Mouse (Mus musculus) myocyte (in vitro differentiated cells): Measurements from ENCODE around the gene Sema3b. TPM values are rescaled to one million over a fixed set of nuclear protein-coding genes. Genes with fewer than 3 reads are reported as not detected.

ENCODE experiments used
- H3K27me3 ChIP-seq: one replicate; pipeline ENCODE4 v1.6.1; 2011; ENCODE audit not compliant: control insufficient read depth, insufficient read depth, insufficient read length
- H3K36me3 ChIP-seq: one replicate; pipeline ENCODE4 v1.6.1; 2011; ENCODE audit not compliant: control insufficient read depth, insufficient read depth
- H3K4me2 ChIP-seq: one replicate; pipeline ENCODE4 v1.6.1; 2011; ENCODE audit warnings: low read depth, control low read depth
- H3K4me3 ChIP-seq: one replicate; pipeline ENCODE4 v1.5.1; 2011; ENCODE audit warnings: mild to moderate bottlenecking, control low read depth, moderate library complexity
- H3K79me2 ChIP-seq: one replicate; pipeline ENCODE4 v1.6.1; 2011; ENCODE audit not compliant: control insufficient read depth, insufficient read depth
- H3ac ChIP-seq: one replicate; pipeline ENCODE4 v1.6.1; 2011; ENCODE audit not compliant: control insufficient read depth, insufficient read length
- CEBPB ChIP-seq: IDR thresholded peaks from 2 replicates; pipeline ENCODE4 v1.6.1; 2011; ENCODE audit warnings: mild to moderate bottlenecking, moderate library complexity; ENCODE audit not compliant: poor library complexity, insufficient read depth, severe bottlenecking
- E2F4 ChIP-seq: IDR thresholded peaks from one replicate; pipeline ENCODE4 v1.6.1; 2011; ENCODE audit warnings: mild to moderate bottlenecking, control low read depth, moderate library complexity; ENCODE audit not compliant: insufficient read depth
- MAX ChIP-seq: IDR thresholded peaks from one replicate; pipeline ENCODE4 v1.6.1; 2011; ENCODE audit warnings: low read depth, mild to moderate bottlenecking, control low read depth
- MYOD1 ChIP-seq, 3 experiments: IDR thresholded peaks; one replicate each; pipeline ENCODE4 v1.6.1; 2011; ENCODE audit warnings: control low read depth in 2 of 3, low read depth in 2 of 3, mild to moderate bottlenecking in 2 of 3, moderate library complexity in 1 of 3; ENCODE audit not compliant: insufficient read length in 2 of 3, control insufficient read depth in 1 of 3
- MYOG ChIP-seq, 3 experiments: IDR thresholded peaks; one replicate each; pipeline ENCODE4 v1.6.1; 2011; ENCODE audit warnings: control low read depth in 2 of 3, low read depth in 2 of 3, mild to moderate bottlenecking in 2 of 3; ENCODE audit not compliant: insufficient read length in 2 of 3, control insufficient read depth in 1 of 3, insufficient read depth in 1 of 3
- POLR2A ChIP-seq: IDR thresholded peaks from one replicate; pipeline ENCODE4 v1.6.1; 2011; ENCODE audit warnings: low read depth, mild to moderate bottlenecking, control low read depth, moderate library complexity; ENCODE audit not compliant: insufficient read length
- POLR2AphosphoS2 ChIP-seq: IDR thresholded peaks from one replicate; pipeline ENCODE4 v1.6.1; 2011; ENCODE audit warnings: low read depth, control low read depth; ENCODE audit not compliant: insufficient read length
- REST ChIP-seq: IDR thresholded peaks from one replicate; pipeline ENCODE4 v1.6.1; 2011; ENCODE audit warnings: mild to moderate bottlenecking, control low read depth, moderate library complexity; ENCODE audit not compliant: insufficient read depth, insufficient read length
- SRF ChIP-seq: IDR thresholded peaks from one replicate; pipeline ENCODE4 v1.6.1; 2011; ENCODE audit warnings: low read depth; ENCODE audit not compliant: control insufficient read depth, insufficient read length
- TCF12 ChIP-seq: IDR thresholded peaks from one replicate; pipeline ENCODE4 v1.6.1; 2011; ENCODE audit warnings: mild to moderate bottlenecking, control low read depth; ENCODE audit not compliant: poor library complexity, insufficient read depth, severe bottlenecking
- TCF3 ChIP-seq: IDR thresholded peaks from one replicate; pipeline ENCODE4 v1.6.1; 2011; ENCODE audit warnings: low read depth, control low read depth; ENCODE audit not compliant: insufficient read length
- USF1 ChIP-seq: IDR thresholded peaks from one replicate; pipeline ENCODE4 v1.6.1; 2011; ENCODE audit warnings: low read depth, mild to moderate bottlenecking, control low read depth, moderate library complexity
- polyA plus RNA-seq: library from polyadenylated mRNA; unstranded; fragments of >200 nt; fragmentation: generic; extraction: Trizol; gene quantifications from one replicate; pipeline ENCODE4 v1.2.1, GENCODE M21; 2012; ENCODE audit warnings: missing spikeins

Gene Sema3b
- polyA plus RNA-seq, 1 experiment, result 59.9 TPM

- Histone ChIP-seq H3K27me3 (no peaks in the 10 kb centered on the region), H3K4me3 (no peak overlapping the region), H3K4me2 (peak overlapping the region; percentile 15)
Measured at GRCm38 (mm10) chr9:107618778-107619545, 9.9 kb upstream of the Sema3b start.

GRCm38 (mm10) chr9:107618098-107618497 is 9.1 kb upstream of the Sema3b start:
- TF ChIP-seq MYOG (IDR thresholded peaks at IDR 0.05; ENCODE audit: control insufficient read depth in 1 of 3, insufficient read depth in 1 of 3, insufficient read length in 2 of 3, low read depth in 2 of 3) (no peak), SRF (no peak), POLR2AphosphoS2 (no peak), MYOD1 (IDR thresholded peaks at IDR 0.05; ENCODE audit: control insufficient read depth in 1 of 3, insufficient read length in 2 of 3, low read depth in 2 of 3) (no peak), POLR2A (no peak), TCF3 (no peak), USF1 (no peak), REST (no peak), TCF12 (no peak), CEBPB (no peak)
- Histone ChIP-seq H3K4me2 (no peak overlapping the region), H3K79me2 (peaks cover 11% of the 10 kb centered on the region), H3K4me3 (no peak overlapping the region), H3ac (no peak overlapping the region), H3K36me3 (peaks cover 23% of the 10 kb centered on the region), H3K27me3 (no peaks in the 10 kb centered on the region)

More at GRCm38 (mm10) chr9:107618778-107619545, 9.9 kb upstream of the Sema3b start:
- TF ChIP-seq USF1, result peak; percentile 39
- no peak for TF ChIP-seq E2F4
- Histone ChIP-seq H3ac (no peak overlapping the region), H3K36me3 (peaks cover 29% of the 10 kb centered on the region), H3K79me2 (peaks cover 20% of the 10 kb centered on the region)

GRCm38 (mm10) chr9:107617461-107617860 is 8.4 kb upstream of the Sema3b start:
- peaks cover 5% of the 10 kb centered on the region for H3K79me2 ChIP-seq
- no peak overlapping the region for H3ac ChIP-seq
- H3K36me3 ChIP-seq, result peaks cover 22% of the 10 kb centered on the region
- H3K27me3 ChIP-seq, result no peaks in the 10 kb centered on the region
- no peak for TF ChIP-seq REST
- no peak for TF ChIP-seq E2F4
- no peak for TF ChIP-seq MAX
- TF ChIP-seq TCF3, result no peak
- no peak for TF ChIP-seq POLR2A
- TF ChIP-seq TCF12, result no peak
- TF ChIP-seq POLR2AphosphoS2, result no peak
- no peak for TF ChIP-seq SRF
- TF ChIP-seq MYOG (IDR thresholded peaks at IDR 0.05; ENCODE audit: control insufficient read depth in 1 of 3, insufficient read depth in 1 of 3, insufficient read length in 2 of 3, low read depth in 2 of 3), result no peak
- H3K4me2 ChIP-seq, result no peak overlapping the region
- H3K4me3 ChIP-seq, result no peak overlapping the region

DNA sequence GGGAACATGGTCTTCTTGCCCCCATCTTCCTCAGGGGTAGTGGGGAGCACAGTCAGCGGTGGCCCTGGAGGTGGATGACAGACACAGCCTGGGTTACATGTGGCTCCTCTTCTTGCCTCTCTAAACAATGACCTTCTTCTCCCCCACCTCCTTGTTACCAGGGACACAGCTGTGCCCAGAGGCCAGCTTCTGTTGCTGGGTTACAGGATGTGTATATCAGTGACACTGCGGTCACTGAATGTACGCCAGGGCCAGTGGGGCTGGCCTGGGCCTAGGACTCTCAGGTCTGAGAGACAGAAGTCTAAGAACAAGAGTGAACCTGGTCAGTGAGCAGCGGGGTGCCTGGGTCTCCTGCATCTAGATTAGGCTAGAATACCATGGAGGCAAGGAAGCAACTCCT is 6.0 kb upstream of the Sema3b start:
- H3K79me2 ChIP-seq, result no peaks in the 10 kb centered on the region
- peaks cover 22% of the 10 kb centered on the region for H3K36me3 ChIP-seq
- TF ChIP-seq POLR2A (no peak), E2F4 (no peak), POLR2AphosphoS2 (peak; percentile 30), USF1 (no peak), TCF12 (no peak)

DNA sequence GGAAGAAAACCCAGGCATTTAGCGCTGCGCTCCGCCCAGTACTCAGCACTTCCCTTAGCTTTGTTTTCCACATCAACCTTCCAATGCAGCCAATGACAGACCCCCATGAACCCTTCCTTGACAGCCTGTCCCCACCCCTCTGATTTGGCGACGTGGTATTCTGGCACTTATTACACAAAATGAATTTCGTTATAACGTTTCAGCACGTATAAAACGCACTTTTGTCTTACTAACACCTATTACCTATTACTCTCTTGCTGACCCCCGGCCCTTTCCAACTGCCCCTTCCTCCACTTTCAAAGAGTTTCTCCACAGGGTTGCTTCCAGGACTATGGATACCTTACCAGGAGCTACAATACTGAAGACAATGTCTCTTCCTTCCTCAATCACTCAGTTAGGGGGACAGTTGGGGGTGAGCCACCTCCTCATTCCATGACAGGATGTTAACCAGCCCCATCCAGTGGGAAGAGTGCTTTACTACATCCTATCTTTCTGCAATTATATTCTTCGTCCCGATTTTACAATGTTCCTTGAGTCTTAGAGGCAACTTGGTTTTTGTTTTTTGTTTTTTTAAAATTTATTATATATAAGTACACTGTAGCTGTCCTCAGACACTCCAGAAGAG is 4.0 kb upstream of the Sema3b start:
- TF ChIP-seq TCF12, result no peak
- TF ChIP-seq REST, result no peak
- Histone ChIP-seq H3K4me3 (peak overlapping the region; percentile 6), H3ac (no peak overlapping the region)

More for the DNA sequence above, 6.0 kb upstream of the Sema3b start:
- no peak overlapping the region for H3ac ChIP-seq
- H3K27me3 ChIP-seq, result no peaks in the 10 kb centered on the region
- no peak overlapping the region for H3K4me3 ChIP-seq
- H3K4me2 ChIP-seq, result no peak overlapping the region

More for the DNA sequence above, 4.0 kb upstream of the Sema3b start:
- no peaks in the 10 kb centered on the region for H3K27me3 ChIP-seq
- peak overlapping the region; percentile 65 for H3K4me2 ChIP-seq
- no peaks in the 10 kb centered on the region for H3K79me2 ChIP-seq
- peaks cover 22% of the 10 kb centered on the region for H3K36me3 ChIP-seq
